Mouse (Mus musculus) thymus, adult 2 months (tissue): Measurements from ENCODE around the gene 1700017B05Rik. TPM values are rescaled to one million over a fixed set of nuclear protein-coding genes. Genes with fewer than 3 reads are reported as not detected.
"Not testable (repeated sequence)": the region's sequence is repeated elsewhere in the genome, so short reads cannot be mapped to it uniquely, and the experiment has no call there.

ENCODE experiments used
- DNase-seq: peaks from one replicate; pipeline ENCODE4 v3.0.0; 2021
- H3K27ac ChIP-seq: fragments of 200-500 bp; 2 replicates; pipeline ENCODE4 v1.5.1; 2012; ENCODE audit warnings: low read length, control low read depth; ENCODE audit not compliant: control insufficient read depth, insufficient read depth
- H3K27me3 ChIP-seq: fragments of 200-500 bp; 2 replicates; pipeline ENCODE4 v1.6.1; 2012; ENCODE audit warnings: mild to moderate bottlenecking, low read length, moderate library complexity, mixed read lengths; ENCODE audit not compliant: control insufficient read depth, insufficient read depth
- H3K36me3 ChIP-seq: fragments of 200-500 bp; 2 replicates; pipeline ENCODE4 v1.6.1; 2012; ENCODE audit warnings: mild to moderate bottlenecking, low read length, moderate library complexity; ENCODE audit not compliant: control insufficient read depth, insufficient read depth
- H3K4me1 ChIP-seq: fragments of 200-500 bp; replicated peaks from 2 replicates; pipeline ENCODE4 v1.6.1; 2012; ENCODE audit warnings: low read length; ENCODE audit not compliant: control insufficient read depth, insufficient read depth
- H3K4me3 ChIP-seq: fragments of 200-500 bp; 2 replicates; pipeline ENCODE4 v1.5.1; 2012; ENCODE audit warnings: mild to moderate bottlenecking, low read length, control low read depth, moderate library complexity; ENCODE audit not compliant: control insufficient read depth, insufficient read depth
- CTCF ChIP-seq: fragments of 200-500 bp; IDR thresholded peaks from 2 replicates; pipeline ENCODE4 v1.5.1; 2012; ENCODE audit warnings: mild to moderate bottlenecking, control low read depth, low read length, moderate library complexity, borderline replicate concordance; ENCODE audit not compliant: control insufficient read depth, poor library complexity, insufficient read depth; ENCODE audit errors: extremely low read depth
- POLR2A ChIP-seq: fragments of 200-500 bp; IDR thresholded peaks from 2 replicates; pipeline ENCODE4 v1.6.1; 2012; ENCODE audit warnings: mild to moderate bottlenecking, low read length, control low read depth, moderate library complexity; ENCODE audit not compliant: control insufficient read depth, poor library complexity, insufficient read depth; ENCODE audit errors: extremely low read depth
- WGBS: fragments of 180-500 bp; shearing (Covaris S2); methylation state at CpG from one replicate; pipeline ENCODE4 v1.1.7; 2018; 5-methylcytosine and 5-hydroxymethylcytosine counted together
- polyA plus RNA-seq: library from polyadenylated mRNA; depleted of rRNA; stranded (reverse); fragments of >200 nt; gene quantifications from 2 replicates; pipeline ENCODE4 v1.2.3, GENCODE M21; 2012; rRNA removed

Gene 1700017B05Rik
- polyA plus RNA-seq, 1 experiment, result 43.5 TPM

DNA sequence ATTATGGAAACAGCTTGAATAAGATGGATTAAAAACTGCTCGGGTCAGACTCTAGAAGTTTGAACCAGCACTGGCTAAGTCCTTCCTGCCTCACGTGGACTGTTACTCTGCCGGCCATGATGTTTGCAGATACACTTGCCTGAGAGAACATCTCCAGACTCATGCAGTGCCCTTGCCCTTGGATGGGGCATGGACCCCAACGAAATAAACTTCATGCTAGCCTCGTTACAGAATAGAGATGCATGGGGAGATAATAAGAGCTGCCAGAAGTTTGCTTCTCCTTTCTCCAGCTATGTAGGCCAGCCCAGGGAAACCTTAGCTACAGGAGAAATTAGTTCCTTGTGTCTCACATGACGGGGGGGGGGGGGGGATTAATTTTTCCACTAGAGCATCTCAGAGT, 47.9 kb downstream of the 1700017B05Rik start:
- no peak for TF ChIP-seq POLR2A
- no peak for TF ChIP-seq CTCF
- H3K27ac ChIP-seq, result no peak overlapping the region
- no peak overlapping the region for H3K4me3 ChIP-seq
- no peak for DNase-seq
- 73% methylated on average over 6 of the region's 6 CpGs for WGBS
- H3K36me3 ChIP-seq, result no peaks in the 10 kb centered on the region
- H3K27me3 ChIP-seq, result no peaks in the 10 kb centered on the region
- no peaks in the 10 kb centered on the region for H3K4me1 ChIP-seq

GRCm38 (mm10) chr9:57212448-57213222, 49.8 kb downstream of the 1700017B05Rik start:
- no peak overlapping the region for H3K27ac ChIP-seq
- no peaks in the 10 kb centered on the region for H3K36me3 ChIP-seq
- H3K4me3 ChIP-seq, result no peak overlapping the region
- H3K27me3 ChIP-seq, result no peaks in the 10 kb centered on the region
- DNase-seq, result no peak
- no peaks in the 10 kb centered on the region for H3K4me1 ChIP-seq
- TF ChIP-seq CTCF (no peak), POLR2A (no peak)
- WGBS, result 85% methylated on average over 9 of the region's 9 CpGs

GRCm38 (mm10) chr9:57209316-57209715, 53.1 kb downstream of the 1700017B05Rik start:
- H3K27ac ChIP-seq, result no peak overlapping the region
- 31% methylated on average over 3 of the region's 3 CpGs for WGBS
- TF ChIP-seq POLR2A (no peak), CTCF (no peak)
- H3K4me1 ChIP-seq, result no peaks in the 10 kb centered on the region
- DNase-seq, result peak; percentile 30
- no peak overlapping the region for H3K4me3 ChIP-seq
- H3K36me3 ChIP-seq, result no peaks in the 10 kb centered on the region
- no peaks in the 10 kb centered on the region for H3K27me3 ChIP-seq

GRCm38 (mm10) chr9:57206896-57207295, 55.5 kb downstream of the 1700017B05Rik start:
- TF ChIP-seq CTCF (no peak), POLR2A (no peak)
- no peak overlapping the region for H3K4me3 ChIP-seq
- no peak for DNase-seq
- no peaks in the 10 kb centered on the region for H3K4me1 ChIP-seq
- no peaks in the 10 kb centered on the region for H3K27me3 ChIP-seq
- H3K27ac ChIP-seq, result no peak overlapping the region
- no peaks in the 10 kb centered on the region for H3K36me3 ChIP-seq
- 80% methylated on average over 2 of the region's 2 CpGs for WGBS

- H3K4me3 ChIP-seq, H3K36me3 ChIP-seq, H3K4me1 ChIP-seq, DNase-seq, H3K27me3 ChIP-seq, H3K27ac ChIP-seq: not testable (repeated sequence)
- WGBS, result 86% methylated on average over 13 of the region's 13 CpGs
Observed at GRCm38 (mm10) chr9:57203571-57203970, 58.8 kb downstream of the 1700017B05Rik start.

Other genes with a start within 250 kb of the 1700017B05Rik start
- gene Sin3a, start 190.6 kb downstream of the 1700017B05Rik start, polyA plus RNA-seq, result 237 and 282 TPM in 2 replicates
- 230 and 269 TPM in 2 replicates for gene Man2c1, start 131.9 kb downstream of the 1700017B05Rik start, polyA plus RNA-seq
- 47.2 and 49.1 TPM in 2 replicates for gene Neil1, start 114.3 kb downstream of the 1700017B05Rik start, polyA plus RNA-seq
- 318 and 366 TPM in 2 replicates for gene Commd4, start 104.3 kb downstream of the 1700017B05Rik start, polyA plus RNA-seq
- gene Trcg1, start 26.1 kb downstream of the 1700017B05Rik start, polyA plus RNA-seq, result 0.03 and 0.06 TPM in 2 replicates
- 73.8 and 82.9 TPM in 2 replicates for gene Ppcdc, start 177.5 kb upstream of the 1700017B05Rik start, polyA plus RNA-seq
- 9.3 and 12.1 TPM in 2 replicates for gene Scamp5, start 205.4 kb upstream of the 1700017B05Rik start, polyA plus RNA-seq
- gene Rpp25, start 241.4 kb upstream of the 1700017B05Rik start, polyA plus RNA-seq, result 0.26 and 0.75 TPM in 2 replicates